Comparison of ENCODE assay signal across 16 mouse cellular contexts in the genomic region with DNA sequence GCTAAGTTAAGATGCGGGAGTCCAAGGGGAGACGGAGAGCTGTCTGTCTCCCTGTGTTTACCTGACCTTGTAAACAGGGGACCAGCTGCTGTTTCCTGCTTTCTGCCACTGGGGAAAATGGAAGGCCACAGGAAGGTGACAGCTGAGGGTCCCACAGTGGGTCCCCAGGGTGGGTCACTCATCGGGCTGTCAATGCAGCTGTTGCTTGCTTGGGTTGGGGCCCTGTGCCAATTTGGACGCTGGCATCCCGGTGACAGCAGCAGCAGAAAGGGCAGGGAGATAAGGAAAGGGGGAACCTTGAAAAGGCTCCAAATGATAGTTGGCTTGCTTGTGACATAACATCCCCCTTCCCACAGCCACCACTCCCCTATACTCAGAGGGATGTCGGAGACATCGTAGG.
A peak's percentile ranks its signal among the peaks of the same experiment; 100 is the strongest.
DNase-seq lines count a peak whose midpoint lies in the region; ATAC-seq and TF ChIP-seq lines count a peak whose summit lies in the region.
"Had no signal": no experiment of that assay in that cellular context is flagged by ENCODE, and none has a peak within 500 bp of the region (broad histone marks: within the 10 kb centered on the region; RNA-seq: fewer than 3 reads in every experiment).

No protein-coding gene starts in this region.

- no peaks in the 10 kb centered on the region for H3K27me3 ChIP-seq in heart, embryonic 14.5 days (ENCODE audit: control insufficient read depth, insufficient read depth, low read length)
- 0 out of 2 replicates have a peak, but pooled peaks cover 3% of the 10 kb centered on the region for H3K27me3 ChIP-seq in heart, embryonic 11.5 days (ENCODE audit: control insufficient read depth, insufficient read depth, low read length)
- no peaks in the 10 kb centered on the region; the same call in 1 of the 2 replicates for H3K27me3 ChIP-seq in E14TG2a.4 (ENCODE audit: insufficient read depth, low read length)
- H3K27me3 ChIP-seq: limb, embryonic 15.5 days; lung, embryonic 15.5 days had no signal

- no peak overlapping the region for H3K4me2 ChIP-seq in heart, embryonic 14.5 days (ENCODE audit: low read length)
- no peak overlapping the region for H3K4me2 ChIP-seq in heart, embryonic 11.5 days
- H3K4me2 ChIP-seq: limb, embryonic 15.5 days; lung, embryonic 15.5 days had no signal

- peak; percentile 43 for DNase-seq in lung, postnatal 10 days
- DNase-seq in lung, postnatal 25 days (ENCODE audit: low spot score), result no peak
- DNase-seq in adrenal gland, postnatal 10 days, result peak; percentile 74
- no peak for DNase-seq in left cerebral cortex, postnatal 4 days
- no peak for DNase-seq in left cerebral cortex, adult 18-20 months (ENCODE audit: low spot score in 2 of 2)
- DNase-seq: cerebellum, adult 9-11 months; embryo, embryonic 11 days; right cerebral cortex, postnatal 25 days had no signal

- no peaks in the 10 kb centered on the region for H3K9me3 ChIP-seq in heart, embryonic 14.5 days (ENCODE audit: control insufficient read depth, low read length)
- no peaks in the 10 kb centered on the region for H3K9me3 ChIP-seq in heart, embryonic 11.5 days (replicated peaks; ENCODE audit: control insufficient read depth, low read length)
- H3K9me3 ChIP-seq in E14TG2a.4 (ENCODE audit: low read length), result peaks cover 4% of the 10 kb centered on the region; the same call in 1 of the 2 replicates
- H3K9me3 ChIP-seq: limb, embryonic 15.5 days; lung, embryonic 15.5 days had no signal

- peak overlapping the region; percentile 16; the same call in 1 of the 2 replicates for H3K9ac ChIP-seq in heart, embryonic 14.5 days (ENCODE audit: low read length)
- H3K9ac ChIP-seq in heart, embryonic 11.5 days (ENCODE audit: low read depth, low read length), result no peak overlapping the region
- H3K9ac ChIP-seq: forebrain, postnatal 0 days; limb, embryonic 15.5 days; lung, embryonic 15.5 days had no signal

- no peaks in the 10 kb centered on the region for H3K36me3 ChIP-seq in heart, embryonic 14.5 days (ENCODE audit: control insufficient read depth, insufficient read depth, low read length)
- no peaks in the 10 kb centered on the region for H3K36me3 ChIP-seq in heart, embryonic 11.5 days (ENCODE audit: control insufficient read depth, insufficient read depth, low read length)
- no peaks in the 10 kb centered on the region for H3K36me3 ChIP-seq in E14TG2a.4 (ENCODE audit: insufficient read depth, low read length)
- H3K36me3 ChIP-seq: limb, embryonic 15.5 days; lung, embryonic 15.5 days had no signal

- WGBS in heart, embryonic 14.5 days, result 36% methylated on average over 7 of the region's 7 CpGs
- WGBS in heart, embryonic 11.5 days (ENCODE audit: insufficient replicate concordance), result 62% methylated on average over 7 of the region's 7 CpGs

- no peak for TF ChIP-seq CTCF in E14TG2a.4 (conservative IDR thresholded peaks at IDR 0.05; ENCODE audit: low read length)

- no peak for ATAC-seq in heart, embryonic 14.5 days (ENCODE audit: insufficient number of reproducible peaks, insufficient read depth, low FRiP score, low read depth)
- no peak for ATAC-seq in heart, embryonic 11.5 days (replicated peaks; ENCODE audit: insufficient number of reproducible peaks, low FRiP score, low TSS enrichment)
- ATAC-seq: activated CD4-positive, CD25-positive, alpha-beta regulatory T cell, adult 4 months had no signal

- H3K4me3 ChIP-seq in heart, embryonic 14.5 days (ENCODE audit: control insufficient read depth in 1 of 2, insufficient read depth in 1 of 2, low read depth in 1 of 2, low read length in 2 of 2), result no peak overlapping the region
- no peak overlapping the region for H3K4me3 ChIP-seq in heart, embryonic 11.5 days (ENCODE audit: low read depth, low read length)
- H3K4me3 ChIP-seq in E14TG2a.4 (replicated peaks; ENCODE audit: low read length), result peak overlapping the region; percentile 13; the same call in 1 of the 2 replicates
- H3K4me3 ChIP-seq: left cerebral cortex, adult 2 months; limb, embryonic 15.5 days; lung, embryonic 15.5 days had no signal

- H3K27ac ChIP-seq in heart, embryonic 14.5 days (replicated peaks in 1 of 2; ENCODE audit: control insufficient read depth in 1 of 2, insufficient read depth in 1 of 2, low read depth in 2 of 2, low read length in 2 of 2), result 0 out of 4 replicates have a peak overlapping the region, but pooled peaks of 1 of the 2 experiments have one; percentile 28
- H3K27ac ChIP-seq in heart, embryonic 11.5 days (ENCODE audit: low read depth, low read length), result no peak overlapping the region
- H3K27ac ChIP-seq: left cerebral cortex, adult 2 months; limb, embryonic 15.5 days; lung, embryonic 15.5 days had no signal

- intact Hi-C loops in left cerebral cortex, postnatal 4 days (cut with DNase I), result no loop called here

- H3K4me1 ChIP-seq in heart, embryonic 14.5 days (ENCODE audit: control insufficient read depth in 2 of 2, insufficient read depth in 2 of 2, low read length in 2 of 2), result peaks cover 41 to 55% of the 10 kb centered on the region in 2 experiments
- H3K4me1 ChIP-seq in heart, embryonic 11.5 days (ENCODE audit: control insufficient read depth, insufficient read depth, low read length), result peaks cover 55% of the 10 kb centered on the region
- H3K4me1 ChIP-seq in E14TG2a.4 (replicated peaks; ENCODE audit: low read depth, low read length), result peaks cover 77% of the 10 kb centered on the region

Comparison
In these comparisons a context has a peak if more than half of its experiments do, and no peak if none do; other contexts are left out.
1. DNase-seq: peak in lung, postnatal 10 days (single experiment) and adrenal gland, postnatal 10 days (single experiment); none in lung, postnatal 25 days (single experiment), left cerebral cortex, postnatal 4 days (single experiment) and left cerebral cortex, adult 18-20 months (0 of 2).